Mouse (Mus musculus) heart, adult 2 months (tissue): ENCODE measurements at regions not wholly inside any gene's neighbourhood (a gene's known extent, or its start where the extent isn't known, plus 50 kb on each side); places are given as distances from the start of the nearest gene placed in this dataset.

Experiments used
- CTCF ChIP-seq: fragments of 200-600 bp; IDR thresholded peaks from 2 replicates; pipeline ENCODE4 v1.8.1; 2022; ENCODE audit warnings: antibody characterized with exemption, mild to moderate bottlenecking, moderate library complexity
- EP300 ChIP-seq: fragments of 200-500 bp; IDR thresholded peaks from 2 replicates; pipeline ENCODE4 v1.6.1; 2011; ENCODE audit warnings: low read depth, low read length, control low read depth; ENCODE audit not compliant: insufficient read depth
- POLR2A ChIP-seq: fragments of 200-500 bp; IDR thresholded peaks from 2 replicates; pipeline ENCODE4 v1.6.1; 2011; ENCODE audit warnings: mild to moderate bottlenecking, low read depth, low read length, control low read depth; ENCODE audit not compliant: insufficient read depth

GRCm38 (mm10) chr4:64676438-64676837 is 447.5 kb upstream of the Pappa start:
- TF ChIP-seq CTCF (no peak), EP300 (no peak), POLR2A (no peak)
